Comparison of ENCODE assay signal across 26 mouse cellular contexts in genomic region chr10:63184451-63184850, GRCm38 (mm10). TPM values are rescaled to one million over a fixed set of nuclear protein-coding genes. Genes with fewer than 3 reads are reported as not detected.
"Had no signal": no experiment of that assay in that cellular context is flagged by ENCODE, and none has a peak within 500 bp of the region (broad histone marks: within the 10 kb centered on the region; RNA-seq: fewer than 3 reads in every experiment).

No protein-coding gene starts in this region.

- H3K27ac ChIP-seq: heart, embryonic 13.5 days; heart, embryonic 15.5 days; hindbrain, embryonic 13.5 days; hindbrain, embryonic 15.5 days; hindbrain, postnatal 0 days; kidney, embryonic 15.5 days; kidney, postnatal 0 days; layer of hippocampus, adult 2 months; left cerebral cortex, adult 2 months; limb, embryonic 10.5 days; limb, embryonic 12.5 days; liver, embryonic 13.5 days; liver, embryonic 15.5 days had no signal

- H3K9me3 ChIP-seq: heart, embryonic 13.5 days; heart, embryonic 15.5 days; hindbrain, embryonic 13.5 days; hindbrain, embryonic 15.5 days; kidney, embryonic 15.5 days; limb, embryonic 10.5 days; limb, embryonic 12.5 days; liver, embryonic 13.5 days; liver, embryonic 15.5 days had no signal

- H3K4me3 ChIP-seq: heart, embryonic 13.5 days; heart, embryonic 15.5 days; hindbrain, embryonic 13.5 days; hindbrain, embryonic 15.5 days; kidney, embryonic 15.5 days; layer of hippocampus, adult 2 months; left cerebral cortex, adult 2 months; limb, embryonic 10.5 days; limb, embryonic 12.5 days; liver, embryonic 13.5 days; liver, embryonic 15.5 days had no signal

- ATAC-seq: hindbrain, postnatal 0 days; intestine, embryonic 16.5 days; liver, postnatal 0 days had no signal

- H3K27me3 ChIP-seq: heart, embryonic 13.5 days; heart, embryonic 15.5 days; hindbrain, embryonic 13.5 days; hindbrain, embryonic 15.5 days; kidney, embryonic 15.5 days; limb, embryonic 12.5 days; liver, embryonic 13.5 days; liver, embryonic 15.5 days had no signal

- H3K36me3 ChIP-seq: heart, embryonic 13.5 days; heart, embryonic 15.5 days; hindbrain, embryonic 13.5 days; hindbrain, embryonic 15.5 days; kidney, embryonic 15.5 days; limb, embryonic 10.5 days; limb, embryonic 12.5 days; liver, embryonic 13.5 days; liver, embryonic 15.5 days had no signal

- DNase-seq: gastrocnemius, postnatal 25 days; heart, adult 18-20 months; heart, postnatal 14 days; heart, postnatal 36 days; kidney, adult 11 months; kidney, adult 2 months; kidney, adult 9 months; kidney, postnatal 25 days; kidney, postnatal 4 days; liver; liver, embryonic 13.5 days; liver, postnatal 0 days had no signal

- H3K4me1 ChIP-seq: hindbrain, embryonic 13.5 days; hindbrain, embryonic 15.5 days; kidney, embryonic 15.5 days; limb, embryonic 12.5 days; liver, embryonic 13.5 days; liver, embryonic 15.5 days had no signal

RNA-seq across cellular contexts. Expression of gene Mypn, which starts 19.3 kb away (rescaled TPM):
- total RNA-seq: hematopoietic stem cell, adult 5-6 weeks had no signal
